Mouse (Mus musculus) heart, embryonic 16.5 days (tissue): ENCODE results near the gene Pde5a. TPM values are rescaled to one million over a fixed set of nuclear protein-coding genes. Genes with fewer than 3 reads are reported as not detected.

Source experiments
- ATAC-seq: fragments of 200-750 bp; cut with Nextera tagmentation; replicated peaks from 2 replicates; pipeline ENCODE4 v1.8.0; 2017; ENCODE audit warnings: moderate number of reproducible peaks; ENCODE audit not compliant: insufficient read depth, low FRiP score; ENCODE audit errors: extremely low read depth
- H3K27ac ChIP-seq: fragments of 300-500 bp; sonication (generic); 2 replicates; pipeline ENCODE4 v1.5.1; 2014; ENCODE audit warnings: mild to moderate bottlenecking, low read length, control low read depth, moderate library complexity
- H3K27me3 ChIP-seq: fragments of 300-500 bp; sonication (generic); 2 replicates; pipeline ENCODE4 v1.6.1; 2014; ENCODE audit warnings: low read length, mixed read lengths; ENCODE audit not compliant: control insufficient read depth, insufficient read depth
- H3K36me3 ChIP-seq: fragments of 300-500 bp; sonication (generic); 2 replicates; pipeline ENCODE4 v1.6.1; 2014; ENCODE audit not compliant: control insufficient read depth, insufficient read depth
- H3K4me1 ChIP-seq: fragments of 300-500 bp; sonication (generic); 2 replicates; pipeline ENCODE4 v1.6.1; 2014; ENCODE audit warnings: low read length, mixed read lengths; ENCODE audit not compliant: control insufficient read depth, insufficient read depth
- H3K4me2 ChIP-seq: fragments of 300-500 bp; sonication (generic); 2 replicates; pipeline ENCODE4 v1.6.1; 2014; ENCODE audit warnings: low read depth, mild to moderate bottlenecking, control low read depth, low read length
- H3K4me3 ChIP-seq: fragments of 300-500 bp; sonication (generic); 2 replicates; pipeline ENCODE4 v1.5.1; 2014; ENCODE audit warnings: mild to moderate bottlenecking, control low read depth, low read length
- H3K9ac ChIP-seq: fragments of 300-500 bp; sonication (generic); 2 replicates; pipeline ENCODE4 v1.6.1; 2014; ENCODE audit warnings: low read length, control low read depth
- H3K9me3 ChIP-seq: fragments of 300-500 bp; sonication (generic); replicated peaks from 2 replicates; pipeline ENCODE4 v1.6.1; 2016; ENCODE audit warnings: low read length; ENCODE audit not compliant: control insufficient read depth
- WGBS: fragments of 180-500 bp; shearing (Covaris S2); extraction: QIAGEN DNeasy Blood & Tissue Kit; methylation state at CpG from one replicate; pipeline ENCODE4 v1.1.7; 2014; 5-methylcytosine and 5-hydroxymethylcytosine counted together
- polyA plus RNA-seq: library from polyadenylated mRNA; unstranded; fragments of >200 nt; fragmentation: Nextera tagmentation; extraction: Ambion mirVana; gene quantifications from 2 replicates; pipeline ENCODE4 v1.2.1, GENCODE M21; 2015

The Pde5a gene
- polyA plus RNA-seq, 1 experiment from 2014 or later, result 2.3 TPM

DNA sequence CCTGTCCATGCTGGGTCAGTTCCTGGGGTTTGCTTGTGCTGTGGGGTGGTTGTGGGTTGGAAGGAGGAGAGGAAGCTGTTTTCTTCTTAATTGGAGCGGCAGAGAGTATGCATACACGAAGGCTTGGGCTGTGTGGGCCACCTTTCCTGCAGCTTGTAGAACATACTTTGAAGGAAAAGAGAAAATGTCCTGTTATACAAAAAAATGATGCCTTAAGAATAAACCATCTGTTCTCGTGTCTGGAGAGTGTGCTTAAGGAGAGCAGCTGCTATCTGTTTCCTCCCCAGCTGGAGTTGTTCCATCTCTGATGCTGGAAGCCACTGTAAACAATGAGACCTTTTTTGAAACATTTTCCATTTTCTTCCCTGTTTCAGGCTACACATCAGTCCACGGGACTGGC is 85.8 kb downstream of the Pde5a start:
- Histone ChIP-seq H3K4me1 (peaks cover 3% of the 10 kb centered on the region; the same call in 1 of the 2 replicates), H3K27ac (no peak overlapping the region), H3K4me2 (no peak overlapping the region), H3K4me3 (no peak overlapping the region), H3K9ac (no peak overlapping the region), H3K36me3 (no peaks in the 10 kb centered on the region), H3K9me3 (peaks cover 5% of the 10 kb centered on the region; the same call in 1 of the 2 replicates), H3K27me3 (no peaks in the 10 kb centered on the region)
- ATAC-seq, result no peak
- 57% methylated on average over 4 of the region's 4 CpGs for WGBS

DNA sequence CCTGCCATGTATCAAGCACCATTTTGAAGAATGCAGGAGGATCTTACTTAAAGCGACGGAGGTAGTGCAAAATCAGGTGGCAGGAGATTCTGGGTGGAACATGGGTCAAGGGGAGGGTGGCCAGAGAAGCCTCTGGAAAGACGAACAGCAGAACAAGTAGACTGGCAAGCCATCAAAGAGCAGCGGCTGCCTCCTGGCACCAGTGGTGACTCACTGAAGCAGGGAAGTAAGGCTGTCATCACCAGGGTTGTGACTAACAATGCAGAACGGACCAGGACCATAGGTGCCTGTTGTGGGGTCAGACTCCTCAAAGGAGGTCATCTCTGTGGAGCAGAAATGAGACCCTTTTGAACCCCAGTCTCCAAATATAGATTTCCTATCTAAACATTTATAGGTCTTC is 89.5 kb downstream of the Pde5a start:
- no peak overlapping the region for H3K27ac ChIP-seq
- H3K9ac ChIP-seq, result no peak overlapping the region
- no peaks in the 10 kb centered on the region for H3K27me3 ChIP-seq
- no peaks in the 10 kb centered on the region for H3K36me3 ChIP-seq
- 37% methylated on average over 5 of the region's 5 CpGs for WGBS
- H3K4me2 ChIP-seq, result no peak overlapping the region
- H3K9me3 ChIP-seq, result no peaks in the 10 kb centered on the region
- ATAC-seq, result peak; percentile 67; the same call in 1 of the 2 replicates
- H3K4me1 ChIP-seq, result peaks cover 3% of the 10 kb centered on the region; the same call in 1 of the 2 replicates
- no peak overlapping the region for H3K4me3 ChIP-seq

DNA sequence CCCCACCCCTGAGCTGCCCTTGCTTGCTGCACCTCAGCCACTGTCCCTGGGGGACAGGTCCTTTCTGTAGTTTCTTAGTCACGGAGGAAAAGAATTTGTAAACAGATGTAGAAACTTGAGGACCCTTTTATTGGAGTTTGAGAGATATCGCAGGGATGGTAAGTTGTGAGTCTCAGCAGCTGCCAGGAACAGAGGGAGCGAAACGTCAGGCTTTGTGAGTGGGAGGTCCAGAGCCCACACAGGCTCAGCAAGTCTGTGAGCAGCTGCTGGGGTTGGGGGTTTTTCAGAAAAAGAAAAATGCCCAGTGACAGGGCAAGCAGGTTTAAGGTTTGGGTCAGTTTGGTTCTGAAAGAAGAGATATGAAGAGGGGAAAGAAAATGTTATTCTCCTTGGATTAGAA is 92.0 kb downstream of the Pde5a start:
- Histone ChIP-seq H3K4me3 (no peak overlapping the region), H3K9me3 (no peaks in the 10 kb centered on the region), H3K36me3 (no peaks in the 10 kb centered on the region), H3K9ac (no peak overlapping the region), H3K4me2 (no peak overlapping the region), H3K27ac (no peak overlapping the region), H3K27me3 (no peaks in the 10 kb centered on the region), H3K4me1 (peaks cover 3% of the 10 kb centered on the region; the same call in 1 of the 2 replicates)
- 50% methylated on average over 4 of the region's 4 CpGs for WGBS
- no peak for ATAC-seq

DNA sequence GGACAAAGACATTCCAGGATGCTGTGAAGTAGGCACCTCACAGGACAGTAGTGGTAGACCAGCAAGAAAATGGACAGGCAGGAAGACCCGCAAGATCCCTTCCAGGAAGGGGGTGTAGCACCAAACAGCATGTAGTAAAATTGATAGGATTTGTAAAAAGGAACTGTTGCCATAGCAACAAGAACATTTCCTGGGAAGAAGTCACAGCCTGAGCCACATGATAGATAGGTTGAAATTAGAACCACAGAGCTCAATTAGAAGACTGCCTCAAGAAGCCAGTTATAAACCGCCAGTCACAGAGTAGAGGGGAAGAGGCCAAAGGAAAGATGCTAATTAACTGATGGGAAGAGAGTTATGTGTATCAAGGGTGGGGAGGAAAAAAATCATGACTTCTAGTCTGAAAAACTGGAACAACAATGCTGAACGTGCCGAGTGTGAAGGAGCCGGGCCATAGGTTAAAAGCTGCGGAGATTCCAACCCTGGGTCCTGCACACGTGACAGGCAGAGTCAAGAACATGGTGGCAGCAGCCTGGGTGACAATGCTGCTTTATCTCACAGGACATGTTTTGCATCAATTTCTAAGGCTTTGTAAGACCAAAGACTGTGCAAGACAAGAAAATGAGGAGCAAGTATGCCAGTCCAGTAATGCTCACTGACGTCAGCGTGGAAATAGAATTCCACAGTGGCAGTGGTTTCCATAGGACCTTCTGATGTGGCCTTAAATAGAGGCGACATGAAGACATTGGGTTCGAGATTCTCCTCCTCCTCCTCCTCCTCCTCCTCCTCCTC is 99.7 kb downstream of the Pde5a start:
- H3K27me3 ChIP-seq, result no peaks in the 10 kb centered on the region
- H3K4me1 ChIP-seq, result no peaks in the 10 kb centered on the region
- H3K4me3 ChIP-seq, result no peak overlapping the region
- no peak overlapping the region for H3K4me2 ChIP-seq
- no peaks in the 10 kb centered on the region for H3K9me3 ChIP-seq
- ATAC-seq, result no peak
- H3K27ac ChIP-seq, result no peak overlapping the region
- H3K9ac ChIP-seq, result no peak overlapping the region
- WGBS, result 85% methylated on average over 11 of the region's 11 CpGs
- no peaks in the 10 kb centered on the region; the same call in 1 of the 2 replicates for H3K36me3 ChIP-seq

DNA sequence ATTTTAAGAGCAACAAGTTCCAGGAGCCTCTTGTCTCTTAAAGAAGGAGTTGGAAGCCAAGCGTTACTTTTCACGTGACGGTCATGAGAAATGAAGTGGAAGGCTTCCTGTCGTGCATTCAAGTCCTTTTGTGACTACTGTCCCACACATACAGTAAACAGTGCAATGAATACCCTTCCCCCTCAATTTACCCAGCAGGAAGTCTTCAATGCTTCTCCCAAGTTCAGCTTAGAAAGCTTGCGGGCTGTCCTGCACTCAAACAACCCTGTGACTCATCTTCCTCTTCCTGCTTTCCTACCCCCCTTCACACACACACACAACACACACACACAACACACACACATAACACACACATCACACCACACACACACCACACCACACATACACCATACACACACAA is 105.8 kb downstream of the Pde5a start:
- H3K27me3 ChIP-seq, result no peaks in the 10 kb centered on the region
- H3K4me1 ChIP-seq, result no peaks in the 10 kb centered on the region
- no peak overlapping the region for H3K4me3 ChIP-seq
- no peak overlapping the region for H3K9ac ChIP-seq
- ATAC-seq, result no peak
- no peaks in the 10 kb centered on the region for H3K9me3 ChIP-seq
- no peak overlapping the region for H3K4me2 ChIP-seq
- no peaks in the 10 kb centered on the region for H3K36me3 ChIP-seq
- WGBS, result 63% methylated on average over 5 of the region's 5 CpGs
- no peak overlapping the region for H3K27ac ChIP-seq

DNA sequence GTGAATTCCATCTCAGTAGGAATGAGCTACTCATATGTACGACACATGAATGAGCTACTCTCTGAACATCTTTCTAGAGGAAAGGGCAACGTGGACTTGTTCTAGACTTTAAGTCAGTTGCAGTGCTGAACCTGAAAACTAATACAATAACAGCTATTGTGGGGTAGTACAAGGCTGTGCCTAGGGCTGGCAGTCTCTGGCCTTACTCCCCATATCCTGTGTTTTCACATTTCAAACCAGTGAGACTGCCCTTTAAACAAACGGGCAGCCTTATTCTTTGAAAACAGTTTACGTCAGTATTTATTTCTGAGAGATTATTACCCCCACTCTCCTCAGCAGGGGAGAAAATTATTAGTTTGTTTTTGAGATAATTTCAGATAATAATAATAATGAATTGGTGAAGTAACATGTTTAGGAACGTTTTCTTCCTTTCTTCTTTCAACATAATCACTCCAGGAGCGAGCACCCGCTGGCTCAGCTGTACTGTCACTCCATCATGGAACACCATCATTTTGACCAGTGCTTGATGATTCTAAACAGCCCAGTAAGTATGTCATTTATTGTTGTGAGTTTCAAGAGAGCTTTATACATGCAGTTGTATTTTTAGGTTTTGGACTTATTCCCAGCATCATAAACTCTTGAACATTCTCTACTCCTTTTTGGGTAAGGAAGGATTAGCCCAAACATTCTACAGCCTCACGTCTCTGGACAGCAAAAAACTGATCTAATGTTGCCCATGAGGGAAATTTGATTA is 106.5 kb downstream of the Pde5a start:
- 66% methylated on average over 8 of the region's 8 CpGs for WGBS
- ATAC-seq, result peak; percentile 60
- no peaks in the 10 kb centered on the region; the same call in 1 of the 2 replicates for H3K36me3 ChIP-seq
- no peaks in the 10 kb centered on the region for H3K4me1 ChIP-seq
- no peak overlapping the region for H3K4me2 ChIP-seq
- H3K9ac ChIP-seq, result no peak overlapping the region
- H3K4me3 ChIP-seq, result no peak overlapping the region
- H3K27me3 ChIP-seq, result no peaks in the 10 kb centered on the region
- peak overlapping the region; percentile 33 for H3K27ac ChIP-seq
- no peaks in the 10 kb centered on the region for H3K9me3 ChIP-seq

DNA sequence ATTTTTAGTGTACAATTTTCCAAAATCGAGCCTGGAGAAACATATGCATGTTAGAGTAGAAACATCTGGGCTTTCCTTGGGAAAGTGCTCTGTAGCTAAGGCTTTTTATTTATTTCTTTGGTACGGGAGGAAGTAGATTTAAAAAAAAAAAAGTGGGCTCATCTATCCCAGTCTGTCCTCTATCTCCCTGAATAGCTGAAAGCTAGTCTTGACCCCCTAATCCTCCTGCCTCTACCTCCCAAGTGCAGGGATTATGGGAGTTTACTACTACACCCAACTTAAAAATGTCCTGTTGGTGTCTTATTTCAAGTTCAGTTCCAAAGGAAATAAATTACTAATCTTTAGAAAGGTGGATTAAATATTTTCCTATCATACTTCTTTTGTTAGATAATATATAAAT is 108.9 kb downstream of the Pde5a start:
- H3K27ac ChIP-seq, result no peak overlapping the region
- H3K9ac ChIP-seq, result no peak overlapping the region
- no peak overlapping the region for H3K4me2 ChIP-seq
- no peaks in the 10 kb centered on the region; the same call in 1 of the 2 replicates for H3K36me3 ChIP-seq
- H3K27me3 ChIP-seq, result no peaks in the 10 kb centered on the region
- no peaks in the 10 kb centered on the region for H3K9me3 ChIP-seq
- no peak for ATAC-seq
- no peak overlapping the region for H3K4me3 ChIP-seq
- 74% methylated on average over 2 of the region's 2 CpGs for WGBS
- no peaks in the 10 kb centered on the region for H3K4me1 ChIP-seq

DNA sequence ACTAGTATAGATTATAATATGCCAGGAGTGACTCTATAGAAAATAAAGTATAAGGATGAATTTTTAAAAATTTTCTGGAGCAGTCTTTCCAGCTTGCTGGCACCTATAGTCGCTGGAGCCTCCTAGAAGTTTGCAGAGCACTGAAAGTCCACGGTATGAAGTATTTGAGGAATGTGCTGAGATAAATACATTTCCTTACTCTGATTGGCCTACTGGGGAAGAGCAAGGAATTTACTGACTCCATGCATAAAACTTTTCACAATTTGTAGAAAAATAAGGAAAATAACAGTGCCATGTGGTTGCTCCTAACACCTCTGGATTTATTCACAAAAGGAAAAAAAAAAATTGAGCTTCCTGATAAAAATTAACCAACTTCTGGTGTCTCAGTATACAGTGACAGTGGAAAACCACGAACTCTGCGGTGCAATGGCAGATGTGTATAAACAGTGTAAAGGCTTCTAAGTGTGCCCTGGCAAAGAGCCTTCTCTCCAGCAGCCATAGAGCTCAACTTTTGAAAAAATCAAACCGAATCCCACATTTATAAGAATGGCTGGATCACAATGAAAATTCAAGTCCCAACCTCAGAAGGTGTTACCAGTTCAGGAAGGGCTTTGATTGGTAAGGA is 119.8 kb downstream of the Pde5a start:
- 46% methylated on average over 5 of the region's 5 CpGs for WGBS
- H3K36me3 ChIP-seq, result peaks cover 6% of the 10 kb centered on the region; the same call in 1 of the 2 replicates
- H3K9ac ChIP-seq, result no peak overlapping the region
- no peaks in the 10 kb centered on the region for H3K9me3 ChIP-seq
- no peak for ATAC-seq
- 0 out of 2 replicates have a peak, but pooled peaks cover 2% of the 10 kb centered on the region for H3K4me1 ChIP-seq
- no peak overlapping the region for H3K4me2 ChIP-seq
- no peak overlapping the region for H3K4me3 ChIP-seq
- no peak overlapping the region for H3K27ac ChIP-seq
- H3K27me3 ChIP-seq, result no peaks in the 10 kb centered on the region
